Mouse (Mus musculus) liver, adult 2 months (tissue): ENCODE measurements around the gene Plekha3. TPM values are rescaled to one million over a fixed set of nuclear protein-coding genes. Genes with fewer than 3 reads are reported as not detected.

Experiments
- DNase-seq: peaks from one replicate; pipeline ENCODE4 v3.0.0-alpha.2; 2011; ENCODE audit warnings: low read depth, low spot score; ENCODE audit errors: extremely low read depth
- H3K27ac ChIP-seq: fragments of 200-500 bp; replicated peaks from 2 replicates; pipeline ENCODE4 v1.5.1; 2012; ENCODE audit warnings: low read depth, mild to moderate bottlenecking, control low read depth, inconsistent platforms, low read length; ENCODE audit not compliant: insufficient read depth
- H3K27me3 ChIP-seq: fragments of 200-500 bp; 2 replicates; pipeline ENCODE4 v1.6.1; 2012; ENCODE audit warnings: mild to moderate bottlenecking, moderate library complexity, low read length, inconsistent platforms; ENCODE audit not compliant: control insufficient read depth, insufficient read depth
- H3K36me3 ChIP-seq: fragments of 200-500 bp; 2 replicates; pipeline ENCODE4 v1.6.1; 2012; ENCODE audit warnings: low read length, inconsistent platforms; ENCODE audit not compliant: control insufficient read depth, insufficient read depth
- H3K4me1 ChIP-seq: fragments of 200-500 bp; 2 replicates; pipeline ENCODE4 v1.6.1; 2011; ENCODE audit warnings: low read length; ENCODE audit not compliant: control insufficient read depth, insufficient read depth
- H3K4me3 ChIP-seq: fragments of 200-500 bp; 2 replicates; pipeline ENCODE4 v1.5.1; 2011; ENCODE audit warnings: low read depth, mild to moderate bottlenecking, control low read depth, low read length, moderate library complexity; ENCODE audit not compliant: insufficient read depth
- H3K79me2 ChIP-seq: fragments of 200-500 bp; 2 replicates; pipeline ENCODE4 v1.6.1; 2012; ENCODE audit warnings: inconsistent platforms, mild to moderate bottlenecking, low read length, moderate library complexity; ENCODE audit not compliant: control insufficient read depth, insufficient read depth
- H3K9ac ChIP-seq: fragments of 200-500 bp; 2 replicates; pipeline ENCODE4 v1.6.1; 2012; ENCODE audit warnings: low read depth, mild to moderate bottlenecking, control low read depth, inconsistent platforms, low read length
- CTCF ChIP-seq: fragments of 200-500 bp; IDR thresholded peaks from 2 replicates; pipeline ENCODE4 v1.5.1; 2011; ENCODE audit warnings: low read depth, low read length, control low read depth
- POLR2A ChIP-seq: fragments of 200-500 bp; IDR thresholded peaks from 2 replicates; pipeline ENCODE4 v1.6.1; 2011; ENCODE audit warnings: low read length, control low read depth; ENCODE audit not compliant: insufficient read depth; ENCODE audit errors: extremely low read depth
- WGBS: fragments of 180-500 bp; shearing (Covaris S2); methylation state at CpG from one replicate; pipeline ENCODE4 v1.1.7; 2018; 5-methylcytosine and 5-hydroxymethylcytosine counted together
- polyA plus RNA-seq: library from polyadenylated mRNA; depleted of rRNA; stranded (reverse); fragments of >200 nt; gene quantifications from 2 replicates; pipeline ENCODE4 v1.2.3, GENCODE M21; 2012
- total RNA-seq: library from RNA; depleted of rRNA; stranded (reverse); fragments of >200 nt; gene quantifications from 2 replicates; pipeline ENCODE4 v1.2.3, GENCODE M21; 2014

Plekha3 gene
- total and polyA plus RNA-seq, 2 experiments, result 7.4 to 14.3 TPM

DNA sequence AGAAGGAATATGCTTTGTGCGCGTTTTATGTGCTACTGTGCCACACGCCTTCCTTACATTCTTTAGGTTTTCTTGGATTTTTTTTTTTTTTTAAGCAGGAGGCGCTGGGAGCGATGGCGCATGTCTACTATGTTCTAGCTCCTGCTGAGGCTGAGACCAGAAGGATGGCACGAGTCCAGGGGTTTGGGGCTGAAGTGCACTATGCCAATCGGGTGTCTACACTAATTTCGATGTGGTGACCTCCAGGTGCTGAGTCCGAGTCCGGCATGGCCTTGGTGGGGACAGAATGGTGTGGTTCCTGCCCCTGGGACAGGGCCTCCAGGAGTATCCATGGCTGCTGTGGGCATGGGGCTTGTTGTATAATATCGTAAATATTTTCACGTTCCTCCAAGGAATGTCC, 16.5 kb upstream of the Plekha3 start:
- no peak overlapping the region for H3K27ac ChIP-seq
- no peaks in the 10 kb centered on the region for H3K27me3 ChIP-seq
- H3K4me3 ChIP-seq, result no peak overlapping the region
- WGBS, result 79% methylated on average over 13 of the region's 13 CpGs
- no peak overlapping the region for H3K9ac ChIP-seq
- H3K4me1 ChIP-seq, result no peaks in the 10 kb centered on the region; the same call in 1 of the 2 replicates
- TF ChIP-seq CTCF (no peak), POLR2A (no peak)
- DNase-seq, result no peak
- peaks cover 3% of the 10 kb centered on the region; the same call in 1 of the 2 replicates for H3K36me3 ChIP-seq
- no peaks in the 10 kb centered on the region for H3K79me2 ChIP-seq

DNA sequence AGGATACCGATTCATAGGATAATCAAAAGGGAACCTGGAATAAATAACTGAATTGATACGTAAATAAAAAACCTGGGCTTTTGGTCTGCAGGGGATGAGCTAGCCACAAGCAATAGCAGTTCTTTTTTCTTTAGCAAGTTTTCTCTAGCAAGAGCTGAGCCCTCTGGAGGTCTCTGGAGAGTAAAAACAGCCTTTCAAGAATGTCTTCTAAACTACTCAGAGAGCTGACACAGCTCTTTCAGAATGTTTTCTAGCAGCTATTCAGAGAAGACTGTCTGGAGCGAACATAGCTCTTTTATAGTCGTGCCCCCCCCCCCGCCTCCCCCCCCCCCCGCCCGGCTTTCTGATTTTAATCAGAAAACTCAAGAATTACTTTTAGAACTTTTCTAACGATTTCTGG, 15.7 kb upstream of the Plekha3 start:
- WGBS, result 71% methylated on average over 8 of the region's 8 CpGs

DNA sequence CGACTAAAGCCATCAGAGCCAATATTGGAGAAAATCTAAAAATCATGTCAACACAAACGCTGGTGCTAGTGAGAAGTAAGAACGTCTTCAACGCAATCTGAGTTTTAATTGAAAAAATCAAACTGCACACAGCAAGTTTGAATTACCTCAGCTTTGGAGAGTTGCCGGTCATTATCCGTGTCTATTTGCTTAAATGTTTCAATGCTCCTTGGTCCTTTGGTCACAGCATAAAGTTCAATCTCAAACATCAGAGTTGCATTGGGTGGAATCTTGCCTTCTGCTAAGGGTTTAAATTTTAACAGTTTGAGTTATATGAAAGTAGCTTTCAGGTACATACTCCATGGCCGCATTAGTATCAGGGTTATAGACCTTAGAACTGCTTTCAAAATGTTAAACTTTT, 9.6 kb upstream of the Plekha3 start:
- Histone ChIP-seq H3K27ac (no peak overlapping the region), H3K36me3 (peaks cover 12% of the 10 kb centered on the region; the same call in 1 of the 2 replicates), H3K4me1 (no peaks in the 10 kb centered on the region), H3K9ac (no peak overlapping the region), H3K4me3 (no peak overlapping the region), H3K27me3 (no peaks in the 10 kb centered on the region), H3K79me2 (no peaks in the 10 kb centered on the region)
- TF ChIP-seq POLR2A (no peak), CTCF (no peak)
- WGBS, result 61% methylated on average over 7 of the region's 7 CpGs
- DNase-seq, result peak; percentile 89

More for the DNA sequence above, 15.7 kb upstream of the Plekha3 start:
- no peaks in the 10 kb centered on the region; the same call in 1 of the 2 replicates for H3K4me1 ChIP-seq
- H3K79me2 ChIP-seq, result no peaks in the 10 kb centered on the region
- no peak overlapping the region for H3K9ac ChIP-seq
- H3K36me3 ChIP-seq, result peaks cover 8% of the 10 kb centered on the region; the same call in 1 of the 2 replicates
- no peak overlapping the region for H3K27ac ChIP-seq
- TF ChIP-seq CTCF, result no peak
- TF ChIP-seq POLR2A, result no peak
- DNase-seq, result no peak
- no peaks in the 10 kb centered on the region for H3K27me3 ChIP-seq
- H3K4me3 ChIP-seq, result no peak overlapping the region

DNA sequence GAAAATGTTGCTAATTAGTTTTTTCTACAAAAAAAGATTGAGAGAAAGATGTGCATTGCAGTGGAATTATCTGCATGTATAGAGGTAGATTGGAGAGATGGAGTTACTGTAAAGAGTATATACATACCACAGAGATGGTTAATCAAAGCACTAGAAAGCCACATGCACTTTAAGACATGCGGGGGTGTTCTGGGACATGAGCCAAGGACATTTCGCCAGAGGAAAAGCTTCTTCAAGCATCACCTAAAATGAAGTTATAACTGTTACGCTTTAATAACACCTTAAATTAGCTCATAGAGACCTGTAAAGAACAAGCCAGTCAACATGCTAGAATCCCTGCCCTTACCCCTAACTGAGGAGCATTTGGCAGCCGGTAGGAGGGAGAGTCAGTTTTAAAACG, 7.9 kb upstream of the Plekha3 start:
- WGBS, result 89% methylated on average over 5 of the region's 5 CpGs
- no peak for TF ChIP-seq CTCF
- TF ChIP-seq POLR2A, result no peak
- H3K9ac ChIP-seq, result no peak overlapping the region
- H3K27ac ChIP-seq, result no peak overlapping the region
- no peak for DNase-seq
- H3K27me3 ChIP-seq, result no peaks in the 10 kb centered on the region
- peaks cover 2% of the 10 kb centered on the region; the same call in 1 of the 2 replicates for H3K4me1 ChIP-seq
- H3K36me3 ChIP-seq, result peaks cover 12% of the 10 kb centered on the region; the same call in 1 of the 2 replicates
- H3K4me3 ChIP-seq, result no peak overlapping the region
- no peaks in the 10 kb centered on the region for H3K79me2 ChIP-seq

DNA sequence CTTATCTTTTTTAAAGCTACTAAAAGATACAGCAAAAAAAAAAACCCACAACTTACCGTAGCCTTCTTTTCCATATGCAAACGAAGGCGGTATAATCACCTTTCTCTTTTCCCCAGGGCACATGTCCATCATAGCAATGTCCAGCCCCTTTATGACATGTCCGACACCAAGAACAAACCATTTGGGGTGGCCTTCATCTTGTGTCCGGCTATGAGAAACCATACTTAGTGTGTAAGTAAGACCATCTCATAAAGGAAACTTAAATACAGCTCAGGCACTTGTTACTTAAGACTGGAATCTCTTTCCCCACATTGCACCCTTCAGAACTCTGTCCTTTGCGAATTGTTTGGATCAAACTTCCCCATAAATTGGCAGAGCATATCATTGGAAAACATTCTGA, 3.4 kb upstream of the Plekha3 start:
- Histone ChIP-seq H3K27me3 (no peaks in the 10 kb centered on the region), H3K4me1 (peaks cover 9% of the 10 kb centered on the region), H3K27ac (no peak overlapping the region), H3K36me3 (peaks cover 2% of the 10 kb centered on the region; the same call in 1 of the 2 replicates), H3K4me3 (no peak overlapping the region), H3K9ac (no peak overlapping the region), H3K79me2 (peaks cover 12% of the 10 kb centered on the region; the same call in 1 of the 2 replicates)
- TF ChIP-seq CTCF (no peak), POLR2A (no peak)
- peak; percentile 20 for DNase-seq
- 79% methylated on average over 6 of the region's 6 CpGs for WGBS

DNA sequence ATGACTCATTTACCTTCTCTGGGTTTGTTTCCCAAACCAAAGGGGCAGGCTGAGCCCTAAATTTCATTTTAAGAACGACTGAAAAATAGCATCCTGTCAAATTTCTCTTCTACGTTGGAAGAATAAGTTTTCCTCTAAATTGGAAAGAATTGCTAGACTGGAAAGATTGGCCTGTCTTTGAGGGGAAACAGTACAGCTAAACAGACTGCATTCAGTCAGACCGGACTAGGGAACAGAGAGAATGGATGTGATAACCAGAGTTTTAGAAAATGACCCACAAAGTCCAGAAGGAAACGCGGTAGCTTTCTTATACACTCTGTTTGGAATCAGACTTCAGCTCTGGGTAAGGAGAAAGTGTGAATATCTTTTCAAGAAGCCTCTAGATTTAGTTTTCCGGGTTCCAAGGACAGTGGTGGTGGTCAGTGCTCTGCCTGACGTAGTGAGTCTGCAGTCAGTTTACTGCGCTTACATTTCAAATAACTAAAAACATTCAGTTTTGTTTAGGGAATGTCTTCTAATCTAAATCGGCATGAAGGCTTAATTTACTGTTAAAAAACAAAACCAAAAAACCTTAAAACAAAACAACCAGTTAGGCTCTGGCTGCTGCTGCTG, 2.8 kb upstream of the Plekha3 start:
- TF ChIP-seq CTCF, result no peak
- no peak for TF ChIP-seq POLR2A
- H3K27me3 ChIP-seq, result no peaks in the 10 kb centered on the region
- H3K36me3 ChIP-seq, result no peaks in the 10 kb centered on the region
- peaks cover 9% of the 10 kb centered on the region for H3K4me1 ChIP-seq
- H3K4me3 ChIP-seq, result peak overlapping the region; percentile 41
- 27% methylated on average over 9 of the region's 9 CpGs for WGBS
- DNase-seq, result peak; percentile 24
- peak overlapping the region; percentile 53 for H3K27ac ChIP-seq
- H3K9ac ChIP-seq, result peak overlapping the region; percentile 61
- H3K79me2 ChIP-seq, result peaks cover 12% of the 10 kb centered on the region; the same call in 1 of the 2 replicates
